Mouse (Mus musculus) liver, adult 2 months (tissue): ENCODE measurements around the gene B430306N03Rik. TPM values are rescaled to one million over a fixed set of nuclear protein-coding genes. Genes with fewer than 3 reads are reported as not detected.

Source experiments
- DNase-seq: peaks from one replicate; pipeline ENCODE4 v3.0.0-alpha.2; 2011; ENCODE audit warnings: low read depth, low spot score; ENCODE audit errors: extremely low read depth
- H3K27ac ChIP-seq: fragments of 200-500 bp; replicated peaks from 2 replicates; pipeline ENCODE4 v1.5.1; 2012; ENCODE audit warnings: low read depth, mild to moderate bottlenecking, control low read depth, inconsistent platforms, low read length; ENCODE audit not compliant: insufficient read depth
- H3K27me3 ChIP-seq: fragments of 200-500 bp; 2 replicates; pipeline ENCODE4 v1.6.1; 2012; ENCODE audit warnings: mild to moderate bottlenecking, moderate library complexity, low read length, inconsistent platforms; ENCODE audit not compliant: control insufficient read depth, insufficient read depth
- H3K36me3 ChIP-seq: fragments of 200-500 bp; 2 replicates; pipeline ENCODE4 v1.6.1; 2012; ENCODE audit warnings: low read length, inconsistent platforms; ENCODE audit not compliant: control insufficient read depth, insufficient read depth
- H3K4me1 ChIP-seq: fragments of 200-500 bp; 2 replicates; pipeline ENCODE4 v1.6.1; 2011; ENCODE audit warnings: low read length; ENCODE audit not compliant: control insufficient read depth, insufficient read depth
- H3K4me3 ChIP-seq: fragments of 200-500 bp; 2 replicates; pipeline ENCODE4 v1.5.1; 2011; ENCODE audit warnings: low read depth, mild to moderate bottlenecking, control low read depth, low read length, moderate library complexity; ENCODE audit not compliant: insufficient read depth
- H3K79me2 ChIP-seq: fragments of 200-500 bp; 2 replicates; pipeline ENCODE4 v1.6.1; 2012; ENCODE audit warnings: inconsistent platforms, mild to moderate bottlenecking, low read length, moderate library complexity; ENCODE audit not compliant: control insufficient read depth, insufficient read depth
- H3K9ac ChIP-seq: fragments of 200-500 bp; 2 replicates; pipeline ENCODE4 v1.6.1; 2012; ENCODE audit warnings: low read depth, mild to moderate bottlenecking, control low read depth, inconsistent platforms, low read length
- CTCF ChIP-seq: fragments of 200-500 bp; IDR thresholded peaks from 2 replicates; pipeline ENCODE4 v1.5.1; 2011; ENCODE audit warnings: low read depth, low read length, control low read depth
- POLR2A ChIP-seq: fragments of 200-500 bp; IDR thresholded peaks from 2 replicates; pipeline ENCODE4 v1.6.1; 2011; ENCODE audit warnings: low read length, control low read depth; ENCODE audit not compliant: insufficient read depth; ENCODE audit errors: extremely low read depth
- WGBS: fragments of 180-500 bp; shearing (Covaris S2); methylation state at CpG from one replicate; pipeline ENCODE4 v1.1.7; 2018; 5-methylcytosine and 5-hydroxymethylcytosine counted together
- polyA plus RNA-seq: library from polyadenylated mRNA; depleted of rRNA; stranded (reverse); fragments of >200 nt; gene quantifications from 2 replicates; pipeline ENCODE4 v1.2.3, GENCODE M21; 2012
- total RNA-seq: library from RNA; depleted of rRNA; stranded (reverse); fragments of >200 nt; gene quantifications from 2 replicates; pipeline ENCODE4 v1.2.3, GENCODE M21; 2014

Gene B430306N03Rik
- total and polyA plus RNA-seq, 2 experiments = 0.83 to 1.9 TPM

DNA sequence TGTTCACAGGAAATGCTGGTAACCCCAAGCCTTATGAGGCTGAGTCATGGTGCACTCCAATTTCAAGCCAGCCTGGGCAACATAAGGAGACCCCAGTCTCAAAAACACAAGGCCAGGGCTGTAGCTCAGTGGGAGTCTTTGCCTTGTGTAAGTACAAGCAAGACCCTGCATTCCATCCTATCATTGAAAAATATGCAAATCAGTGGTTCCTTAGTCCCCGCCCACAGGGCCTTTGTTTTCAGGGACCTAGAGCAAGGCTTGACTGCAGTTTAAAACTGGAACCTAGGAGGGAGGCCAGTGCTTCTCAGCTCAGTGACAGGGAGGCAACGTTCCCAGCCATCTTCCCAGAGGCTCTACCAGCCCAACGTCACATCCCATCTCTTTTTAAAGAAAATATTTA is 7.3 kb downstream of the B430306N03Rik start:
- DNase-seq = no peak
- Histone ChIP-seq H3K79me2 (no peaks in the 10 kb centered on the region), H3K9ac (no peak overlapping the region), H3K4me1 (no peaks in the 10 kb centered on the region; the same call in 1 of the 2 replicates), H3K27me3 (no peaks in the 10 kb centered on the region), H3K36me3 (no peaks in the 10 kb centered on the region), H3K27ac (no peak overlapping the region), H3K4me3 (no peak overlapping the region)
- TF ChIP-seq CTCF (no peak), POLR2A (no peak)
- WGBS = 82% methylated on average over 3 of the region's 3 CpGs

DNA sequence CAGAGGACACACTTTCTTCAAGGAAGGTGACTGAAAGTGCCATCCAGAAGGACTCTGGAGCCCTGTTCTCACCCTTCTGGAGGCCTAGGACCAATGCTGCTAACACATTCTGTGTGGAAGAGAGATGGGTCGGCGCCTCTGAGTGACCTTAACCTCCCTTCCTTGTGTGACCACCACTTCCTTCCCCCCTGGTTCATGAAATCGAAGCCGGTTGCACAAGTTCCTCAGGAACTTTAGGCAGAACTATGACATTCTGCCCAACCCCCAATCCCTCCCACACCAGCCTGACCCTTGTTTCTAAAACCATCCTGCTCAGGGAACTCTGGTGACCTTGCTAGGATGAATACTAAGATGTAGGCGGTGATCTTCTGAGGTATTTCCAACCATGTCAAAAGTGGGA is 8.3 kb downstream of the B430306N03Rik start:
- peak; percentile 53 for DNase-seq
- no peak overlapping the region for H3K27ac ChIP-seq
- no peak overlapping the region for H3K4me3 ChIP-seq
- no peaks in the 10 kb centered on the region for H3K27me3 ChIP-seq
- no peaks in the 10 kb centered on the region for H3K79me2 ChIP-seq
- TF ChIP-seq POLR2A = no peak
- H3K4me1 ChIP-seq = no peaks in the 10 kb centered on the region; the same call in 1 of the 2 replicates
- H3K36me3 ChIP-seq = no peaks in the 10 kb centered on the region
- no peak overlapping the region for H3K9ac ChIP-seq
- WGBS = 64% methylated on average over 5 of the region's 5 CpGs

DNA sequence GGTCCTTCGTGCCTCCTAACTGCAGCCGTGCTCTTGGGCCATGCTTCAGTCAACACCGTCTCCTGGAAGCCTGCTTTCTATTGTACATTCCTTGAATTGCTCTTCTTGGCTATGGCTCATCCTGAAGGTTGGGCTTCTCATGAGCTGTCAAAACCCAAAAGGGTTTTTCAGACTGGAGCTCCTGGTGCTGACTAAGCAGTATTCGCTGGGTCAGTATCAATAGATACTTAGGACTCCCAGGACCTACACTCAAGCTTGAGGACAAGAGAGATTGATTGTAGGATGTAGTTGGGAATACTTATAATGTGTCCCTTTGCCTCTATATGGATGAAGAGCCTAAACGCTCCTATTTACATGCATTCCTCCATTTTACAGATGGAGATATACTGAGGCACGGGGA is 9.2 kb downstream of the B430306N03Rik start:
- Histone ChIP-seq H3K36me3 (no peaks in the 10 kb centered on the region), H3K4me1 (no peaks in the 10 kb centered on the region; the same call in 1 of the 2 replicates), H3K9ac (no peak overlapping the region), H3K4me3 (no peak overlapping the region), H3K27me3 (no peaks in the 10 kb centered on the region), H3K79me2 (no peaks in the 10 kb centered on the region), H3K27ac (no peak overlapping the region)
- 93% methylated on average over 6 of the region's 6 CpGs for WGBS
- no peak for DNase-seq
- TF ChIP-seq CTCF = no peak
- no peak for TF ChIP-seq POLR2A

DNA sequence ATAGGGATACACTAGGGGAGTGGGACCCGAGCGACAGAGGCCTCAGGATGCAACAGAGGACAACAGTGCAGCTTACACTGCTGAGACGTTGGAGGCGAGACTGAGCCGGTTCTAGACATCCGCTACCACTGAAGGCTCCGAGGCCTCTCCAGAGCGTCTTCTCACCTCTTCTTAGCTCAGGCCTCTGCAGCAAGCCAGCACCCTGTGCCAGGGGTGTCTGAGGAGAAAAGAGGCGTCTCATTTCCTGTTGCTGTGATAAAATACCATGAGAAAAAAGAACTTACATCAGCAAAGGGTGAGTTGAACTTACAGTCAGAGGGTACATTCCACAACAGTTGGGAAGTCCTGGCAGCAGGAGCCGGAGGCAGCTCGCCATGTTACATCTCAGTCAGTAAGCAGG is 9.7 kb downstream of the B430306N03Rik start:
- no peak for DNase-seq
- H3K9ac ChIP-seq = no peak overlapping the region
- WGBS = 82% methylated on average over 11 of the region's 11 CpGs
- no peak overlapping the region for H3K27ac ChIP-seq
- TF ChIP-seq CTCF = no peak
- TF ChIP-seq POLR2A = no peak
- no peaks in the 10 kb centered on the region for H3K27me3 ChIP-seq
- H3K36me3 ChIP-seq = no peaks in the 10 kb centered on the region
- no peaks in the 10 kb centered on the region for H3K79me2 ChIP-seq
- H3K4me3 ChIP-seq = no peak overlapping the region
- H3K4me1 ChIP-seq = no peaks in the 10 kb centered on the region; the same call in 1 of the 2 replicates

DNA sequence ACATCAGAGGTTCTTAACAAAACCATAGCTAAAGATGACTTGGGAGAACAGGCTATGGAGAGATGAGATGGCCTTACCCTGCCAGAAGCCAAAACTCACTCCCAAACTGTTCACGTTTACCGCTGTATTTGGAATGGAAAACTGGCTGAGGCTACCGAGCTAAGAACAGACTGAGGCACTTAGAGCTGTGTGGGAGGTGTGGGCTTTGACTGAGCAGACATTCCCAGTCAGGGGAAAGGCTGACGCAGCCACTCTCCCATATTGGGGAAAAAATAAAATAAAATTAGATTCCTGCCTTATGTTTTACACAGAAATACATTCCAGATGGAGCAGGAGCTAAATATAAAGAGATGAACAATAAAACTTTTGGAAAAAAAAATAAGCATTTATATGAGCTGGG is 10.7 kb downstream of the B430306N03Rik start:
- no peak for DNase-seq
- Histone ChIP-seq H3K79me2 (no peaks in the 10 kb centered on the region), H3K27me3 (no peaks in the 10 kb centered on the region), H3K9ac (no peak overlapping the region), H3K27ac (no peak overlapping the region), H3K4me3 (no peak overlapping the region), H3K36me3 (no peaks in the 10 kb centered on the region), H3K4me1 (no peaks in the 10 kb centered on the region; the same call in 1 of the 2 replicates)
- TF ChIP-seq POLR2A = no peak
- TF ChIP-seq CTCF = no peak
- WGBS = 86% methylated on average over 4 of the region's 4 CpGs

DNA sequence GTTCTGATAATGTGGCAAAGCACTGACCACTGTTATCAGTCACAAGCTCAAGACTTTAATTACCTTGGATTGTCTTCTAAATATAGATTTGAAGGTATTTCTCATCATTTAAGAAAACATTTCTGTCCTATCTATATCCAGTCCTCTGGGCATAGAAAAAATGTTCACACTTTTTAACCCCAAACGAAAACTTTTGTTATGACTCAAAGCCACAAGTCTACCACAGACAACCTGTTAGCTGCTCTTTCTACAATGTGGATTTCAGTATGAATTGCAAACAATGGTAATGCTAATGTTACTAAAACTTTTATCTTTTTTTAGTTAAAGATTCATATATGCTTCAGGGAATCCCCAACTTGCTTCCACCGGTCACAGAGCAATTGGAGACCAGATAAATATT is 16.6 kb downstream of the B430306N03Rik start:
- Histone ChIP-seq H3K27me3 (no peaks in the 10 kb centered on the region), H3K79me2 (no peaks in the 10 kb centered on the region), H3K36me3 (no peaks in the 10 kb centered on the region), H3K4me3 (no peak overlapping the region), H3K9ac (no peak overlapping the region), H3K27ac (no peak overlapping the region), H3K4me1 (no peaks in the 10 kb centered on the region)
- DNase-seq = no peak
- TF ChIP-seq CTCF = no peak
- no peak for TF ChIP-seq POLR2A
- WGBS = 81% methylated on average over 2 of the region's 2 CpGs
